Mouse (Mus musculus): ENCODE results near the gene Sirt6. TPM values are rescaled to one million over a fixed set of nuclear protein-coding genes. Genes with fewer than 3 reads are reported as not detected.
A peak's percentile ranks its signal among the peaks of the same experiment; 100 is the strongest.

The Sirt6 gene
- total RNA-seq, 2 experiments from 2014 or later = 22.7 to 29.4 TPM

DNA sequence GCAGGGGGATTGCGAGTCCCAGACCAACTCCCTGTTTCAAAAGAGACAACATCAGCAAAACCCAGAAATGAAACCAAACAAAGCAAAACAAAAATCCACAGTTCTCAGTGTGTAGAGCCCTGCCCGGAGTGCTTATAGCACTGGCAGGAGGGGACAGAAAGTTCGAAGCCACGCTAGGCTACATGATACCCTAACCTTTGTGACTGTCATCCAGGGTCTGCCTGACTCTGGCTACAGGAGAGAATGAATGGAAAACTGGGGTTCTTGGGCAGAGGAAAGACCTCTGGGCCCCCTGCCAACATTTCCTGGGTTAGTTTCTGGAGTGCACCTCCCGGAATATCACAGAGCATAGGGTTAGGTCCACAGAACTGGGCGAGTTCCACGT lies 231 bp upstream of the Sirt6 start:
- intact Hi-C loops (cut with DNase I) = no loop called here
- DNase-seq (ENCODE audit: low spot score in 2 of 2) = no peak

GRCm38 (mm10) chr10:81626101-81626993 lies 1.2 kb downstream of the Sirt6 start:
- intact Hi-C loops (cut with DNase I) = no loop called here
- no peak for DNase-seq (ENCODE audit: low spot score in 2 of 2)

DNA sequence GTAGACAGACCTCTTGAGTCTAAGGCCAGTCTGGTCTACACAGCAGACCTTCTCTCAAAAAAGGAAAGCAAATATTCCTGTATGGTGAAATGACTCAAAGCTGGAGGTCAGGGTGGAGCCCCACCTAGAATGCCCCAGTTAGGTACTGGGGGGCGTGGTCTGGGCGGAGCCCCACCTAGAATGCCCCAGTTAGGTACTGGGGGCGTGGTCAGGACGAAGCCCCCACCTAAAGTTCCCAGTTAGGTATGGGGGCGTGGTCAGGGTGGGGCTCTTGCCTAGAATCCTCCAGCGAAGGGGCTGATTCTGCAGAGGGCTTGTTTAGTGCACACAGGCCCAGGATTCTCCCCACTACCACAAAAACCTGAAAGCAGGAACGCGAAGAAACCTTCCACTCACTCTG lies 4.2 kb downstream of the Sirt6 start:
- intact Hi-C loops (cut with DNase I) = no loop called here
- no peak for DNase-seq (ENCODE audit: low spot score in 2 of 2)

GRCm38 (mm10) chr10:81620786-81621185 lies 6.8 kb downstream of the Sirt6 start:
- intact Hi-C loops (cut with DNase I) = no loop called here
- no peak for DNase-seq (ENCODE audit: low spot score in 2 of 2)

- intact Hi-C loops (cut with DNase I) = no loop called here
- DNase-seq (ENCODE audit: low spot score in 2 of 2) = no peak
These were observed 7.6 kb downstream of the Sirt6 start for GRCm38 (mm10) chr10:81619976-81620375.

- no peak for DNase-seq (ENCODE audit: low spot score in 2 of 2)
- intact Hi-C loops (cut with DNase I) = no loop called here
These were observed 12.1 kb downstream of the Sirt6 start for GRCm38 (mm10) chr10:81615486-81615885.

- intact Hi-C loops (cut with DNase I) = no loop called here
- no peak for DNase-seq (ENCODE audit: low spot score in 2 of 2)
These were observed 14.8 kb downstream of the Sirt6 start for GRCm38 (mm10) chr10:81612779-81613178.

DNA sequence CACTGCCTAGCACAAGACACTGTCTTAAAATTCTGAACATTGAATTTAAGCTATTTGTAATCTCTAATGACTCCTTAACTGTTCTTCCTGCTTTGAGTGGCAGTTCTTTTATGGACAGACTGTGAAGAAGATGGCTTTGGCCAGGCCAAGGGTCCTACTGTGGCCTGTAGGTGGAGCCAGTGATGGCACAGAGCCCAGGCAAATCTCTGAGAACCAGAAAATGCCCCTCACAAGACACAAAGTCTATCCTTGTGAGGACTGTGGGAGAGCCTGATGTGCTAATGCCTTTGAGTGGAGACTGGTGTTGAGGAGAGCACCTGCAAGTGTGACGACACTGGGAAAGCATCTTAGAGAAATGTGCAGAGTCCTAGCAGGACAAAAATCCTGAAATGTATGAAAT lies 19.3 kb downstream of the Sirt6 start:
- intact Hi-C loops (cut with DNase I) = no loop called here
- DNase-seq (ENCODE audit: low spot score in 2 of 2) = no peak

- intact Hi-C loops (cut with DNase I) = loop anchor here (2.0 kb wide), 1 partner anchor 43 kb away; no protein-coding TSS in a partner anchor
- peak; percentile 90 to 91 for DNase-seq (ENCODE audit: low spot score in 2 of 2)
These were observed 21.4 kb downstream of the Sirt6 start, which contains the start of gene BC025920 for GRCm38 (mm10) chr10:81605974-81606751. Gene BC025920, plus strand, starts transcription at chr10:81606270.

GRCm38 (mm10) chr10:81605666-81605973 lies 22.0 kb downstream of the Sirt6 start:
- DNase-seq (ENCODE audit: low spot score in 2 of 2) = no peak
- intact Hi-C loops (cut with DNase I) = loop anchor here (2.0 kb wide), 1 partner anchor 43 kb away; no protein-coding TSS in a partner anchor

- DNase-seq (ENCODE audit: low spot score in 2 of 2) = peak; percentile 83 to 88
- intact Hi-C loops (cut with DNase I) = loop anchor here (2.0 to 5.0 kb wide), 2 partner anchors 42 to 103 kb away; partner anchors contain the start of gene S1pr4
These were observed 22.5 kb downstream of the Sirt6 start for GRCm38 (mm10) chr10:81604968-81605665.

DNA sequence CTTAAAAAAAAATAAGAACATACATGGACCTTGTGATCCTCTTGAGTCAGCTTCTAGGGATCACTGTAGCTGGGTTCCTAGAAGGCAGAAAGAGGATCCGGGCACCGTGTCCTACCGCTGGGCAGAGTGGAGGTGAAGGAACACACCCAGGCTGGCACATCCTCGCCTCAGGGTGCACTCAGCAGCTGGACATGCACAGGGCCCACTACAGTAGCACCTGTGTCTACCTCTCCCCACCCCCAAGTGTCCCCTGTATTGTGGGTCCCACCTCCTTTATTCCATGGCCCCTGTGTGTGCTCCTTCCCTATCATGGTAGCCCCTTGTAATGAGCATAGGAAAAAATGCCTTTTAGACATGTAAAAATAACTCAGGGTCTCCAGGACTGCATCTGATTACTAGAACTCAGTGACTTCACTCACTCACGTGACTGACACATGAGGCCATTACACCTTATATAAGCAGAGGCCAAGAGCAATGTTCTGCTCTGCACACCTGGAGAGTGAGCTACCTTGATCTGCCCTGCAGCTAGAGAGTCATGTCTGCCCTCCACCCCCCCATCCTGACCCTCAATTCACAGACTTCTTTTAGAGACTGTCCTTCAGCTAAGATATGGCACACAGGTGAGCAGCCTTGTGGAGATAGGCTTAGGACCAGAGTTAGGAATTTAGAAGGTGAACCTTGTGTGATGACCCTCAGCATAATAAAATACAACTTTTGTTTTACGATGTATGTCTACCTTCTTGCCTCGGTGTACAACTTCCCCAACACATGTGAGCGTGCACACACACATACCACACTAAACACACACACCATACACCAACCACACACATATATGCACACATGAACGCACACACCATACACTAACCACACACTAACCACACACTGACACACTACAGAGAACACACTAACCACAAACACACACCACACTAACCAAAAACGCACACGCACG lies 23.3 kb downstream of the Sirt6 start:
- DNase-seq (ENCODE audit: low spot score in 2 of 2) = no peak
- intact Hi-C loops (cut with DNase I) = loop anchor here (2.0 to 5.0 kb wide), 2 partner anchors 41 to 102 kb away; partner anchors contain the start of gene S1pr4

DNA sequence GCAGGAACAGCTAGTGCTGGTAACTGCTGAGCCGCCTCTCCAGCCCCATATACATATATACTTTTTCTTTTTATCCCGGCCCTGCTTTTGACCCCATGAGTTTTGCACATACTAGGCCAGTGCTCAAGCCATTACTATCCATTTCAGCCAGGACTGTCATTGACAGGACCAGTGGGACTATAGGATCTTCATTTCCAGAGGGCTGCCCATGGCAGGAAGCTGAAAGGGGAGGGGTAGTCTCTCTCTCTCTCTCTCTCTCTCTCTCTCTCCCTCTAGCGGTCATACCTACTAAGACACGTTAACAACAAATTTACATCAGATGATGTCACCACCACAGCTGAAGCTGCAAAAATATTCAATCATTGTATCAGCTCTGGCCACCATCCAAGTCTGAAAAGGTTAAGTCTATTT lies 24.9 kb downstream of the Sirt6 start:
- intact Hi-C loops (cut with DNase I) = loop anchor here (5.0 kb wide), 1 partner anchor 100 kb away; the partner anchor contains the start of gene S1pr4

DNA sequence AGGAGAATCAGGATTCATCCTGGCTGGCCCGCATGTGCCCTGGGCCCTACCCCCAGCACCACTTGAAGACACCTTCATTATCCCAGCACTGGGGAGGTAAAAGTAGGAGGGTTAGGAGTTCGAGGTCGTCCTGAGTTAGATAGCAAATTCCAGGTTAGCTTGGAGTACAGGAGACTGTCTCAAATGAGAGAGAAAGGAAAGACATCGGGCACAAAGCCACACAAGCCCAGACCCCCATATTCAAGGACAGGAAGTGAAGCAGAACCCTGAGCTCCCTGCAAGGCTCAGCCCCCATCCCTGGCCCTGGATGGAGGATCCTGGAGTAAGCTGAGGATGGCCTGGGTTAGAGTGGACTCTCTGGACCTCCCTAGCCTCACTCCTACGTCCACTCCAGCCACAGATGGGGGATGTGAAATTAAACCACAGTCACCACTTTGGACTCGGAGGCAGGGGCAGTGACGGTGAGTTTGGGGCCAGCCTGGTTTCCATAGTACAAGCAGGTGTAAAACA lies 26.1 kb downstream of the Sirt6 start:
- intact Hi-C loops (cut with DNase I) = loop anchor here (5.0 kb wide), 1 partner anchor 99 kb away; the partner anchor contains the start of gene S1pr4
- no peak for DNase-seq (ENCODE audit: low spot score in 2 of 2)

More for the DNA sequence above, 24.9 kb downstream of the Sirt6 start:
- no peak for DNase-seq (ENCODE audit: low spot score in 2 of 2)

DNA sequence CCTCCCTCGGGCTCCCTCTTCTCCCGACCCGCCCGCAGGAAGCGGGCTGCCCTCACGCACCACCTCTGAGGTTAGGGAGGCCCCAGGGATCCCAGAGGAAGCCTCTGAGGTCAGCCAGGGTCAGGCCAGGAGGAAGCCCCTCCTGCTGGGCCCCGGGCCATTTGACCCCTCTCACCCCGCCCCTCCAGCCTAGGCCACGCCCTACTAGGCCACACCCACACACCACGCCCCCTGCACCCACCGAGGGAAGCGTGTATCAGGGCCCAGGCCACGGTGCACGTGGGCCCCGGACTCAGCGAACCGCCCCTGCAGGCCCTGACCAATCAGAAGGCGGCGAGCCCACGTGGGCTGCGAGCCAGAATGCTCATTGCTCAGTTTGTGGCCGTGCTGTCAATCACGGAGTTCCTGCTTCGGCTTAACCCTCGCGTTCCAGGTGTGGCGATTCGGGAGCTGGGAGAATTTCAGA lies 26.8 kb downstream of the Sirt6 start, which contains the start of gene Tle6:
Gene Tle6, minus strand, starts transcription at position 336 of the 466 bp plus-strand sequence.
- peak; percentile 87 to 90 for DNase-seq (ENCODE audit: low spot score in 2 of 2)
- intact Hi-C loops (cut with DNase I) = loop anchor here (5.0 kb wide), 1 partner anchor 98 kb away; the partner anchor contains the start of gene S1pr4

GRCm38 (mm10) chr10:81600096-81600495 lies 27.5 kb downstream of the Sirt6 start:
- DNase-seq (ENCODE audit: low spot score in 2 of 2) = no peak
- intact Hi-C loops (cut with DNase I) = loop anchor here (5.0 kb wide), 1 partner anchor 98 kb away; the partner anchor contains the start of gene S1pr4

GRCm38 (mm10) chr10:81599630-81600029 lies 28.0 kb downstream of the Sirt6 start:
- intact Hi-C loops (cut with DNase I) = loop anchor here (5.0 kb wide), 1 partner anchor 97 kb away; the partner anchor contains the start of gene S1pr4
- DNase-seq (ENCODE audit: low spot score in 2 of 2) = no peak

GRCm38 (mm10) chr10:81598871-81599270 lies 28.7 kb downstream of the Sirt6 start:
- DNase-seq (ENCODE audit: low spot score in 2 of 2) = no peak
- intact Hi-C loops (cut with DNase I) = no loop called here

All from left cerebral cortex, postnatal 36 days (tissue).